Mouse (Mus musculus): ENCODE results near the gene Nhlrc2. TPM values are rescaled to one million over a fixed set of nuclear protein-coding genes. Genes with fewer than 3 reads are reported as not detected.

Nhlrc2 gene
- total and polyA plus RNA-seq, 3 experiments, result 9.9 to 18.3 (median 12.6) TPM

DNA sequence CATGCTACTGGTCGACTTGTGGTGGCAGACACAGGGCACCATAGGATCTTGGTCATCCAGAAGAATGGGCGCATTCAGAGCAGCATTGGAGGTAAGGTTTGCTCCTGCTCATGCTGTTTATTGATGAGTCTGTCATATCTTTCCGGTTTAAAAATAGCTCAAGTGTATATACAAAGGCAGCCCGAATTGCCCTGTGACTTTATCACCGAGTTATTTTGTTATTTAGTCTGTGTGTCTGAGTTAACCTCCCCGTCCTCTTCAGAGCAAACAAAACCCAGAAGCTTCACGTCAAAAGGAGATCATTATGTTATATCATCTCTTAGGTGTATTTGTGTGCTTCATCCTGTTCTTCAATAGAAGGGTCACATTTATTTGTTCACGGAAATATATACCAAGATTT lies 22.7 kb downstream of the Nhlrc2 start:
- TF ChIP-seq CHD2 (IDR thresholded peaks at IDR 0.05; ENCODE audit: low read length) (no peak), POLR2A (IDR thresholded peaks at IDR 0.05; ENCODE audit: low read depth, low read length) (no peak), NRF1 (IDR thresholded peaks at IDR 0.05; ENCODE audit: low read depth, low read length) (no peak), ZC3H11A (IDR thresholded peaks at IDR 0.05; ENCODE audit: low read depth, low read length) (no peak), MEF2A (IDR thresholded peaks at IDR 0.05; ENCODE audit: borderline replicate concordance, low read depth, low read length) (no peak), PAX5 (IDR thresholded peaks at IDR 0.05; ENCODE audit: low read length) (no peak), TBP (conservative IDR thresholded peaks at IDR 0.05; ENCODE audit: low read depth, low read length) (no peak), UBTF (IDR thresholded peaks at IDR 0.05; ENCODE audit: low read depth, low read length) (no peak), MAZ (IDR thresholded peaks at IDR 0.05; ENCODE audit: low read depth, low read length) (no peak), MAX (IDR thresholded peaks at IDR 0.05; ENCODE audit: low read length) (no peak), MXI1 (IDR thresholded peaks at IDR 0.05; ENCODE audit: low read depth, low read length) (no peak), NELFE (IDR thresholded peaks at IDR 0.05; ENCODE audit: low read depth, low read length) (no peak), ELF1 (IDR thresholded peaks at IDR 0.05; ENCODE audit: low read depth, low read length) (no peak), GABPA (IDR thresholded peaks at IDR 0.05; ENCODE audit: insufficient replicate concordance, low read depth, low read length) (no peak), ZNF384 (IDR thresholded peaks at IDR 0.05; ENCODE audit: low read depth, low read length) (no peak), ETS1 (conservative IDR thresholded peaks at IDR 0.05; ENCODE audit: low read depth, low read length) (no peak), CHD1 (IDR thresholded peaks at IDR 0.05; ENCODE audit: low read depth, low read length) (no peak), MAFK (IDR thresholded peaks at IDR 0.05; ENCODE audit: insufficient replicate concordance, low read length) (no peak), KAT2A (IDR thresholded peaks at IDR 0.05; ENCODE audit: insufficient replicate concordance, low read length) (no peak)

DNA sequence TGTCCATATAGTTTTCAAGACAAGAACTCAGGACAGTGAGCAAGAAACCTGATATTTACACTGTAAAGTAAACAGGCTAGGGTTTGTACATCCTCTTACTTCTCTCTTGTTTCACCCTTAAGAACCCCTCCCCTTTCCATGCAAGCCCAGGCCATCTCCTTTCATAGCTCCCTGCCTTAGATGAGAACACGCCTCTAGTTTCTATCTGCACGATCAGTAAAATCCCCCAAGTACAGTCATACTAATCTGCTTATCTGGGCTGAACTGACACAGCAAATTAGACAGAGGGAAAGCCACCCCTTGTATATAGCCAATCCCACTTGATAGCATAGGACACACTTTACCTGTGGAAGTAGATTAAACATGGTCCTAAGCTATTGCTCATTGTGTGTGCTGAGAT lies 23.2 kb downstream of the Nhlrc2 start:
- in situ Hi-C loops (cut with MboI; ENCODE audit: low pct_ligation_motif_present, low pct_unique_long_range_greater_than_20kb, low sequenced_read_pairs), result no loop called here
- no peak overlapping the region for H3K4me3 ChIP-seq (replicated peaks in 1 of 3; ENCODE audit: low read depth in 2 of 3, low read length in 2 of 3, poor library complexity in 1 of 3)
- no peak overlapping the region for H3K4me2 ChIP-seq (ENCODE audit: insufficient read depth, low read depth, poor library complexity, severe bottlenecking)
- no peaks in the 10 kb centered on the region for H3K9me3 ChIP-seq (replicated peaks; ENCODE audit: low read length)
- peaks cover 21 to 63% of the 10 kb centered on the region in 2 experiments for H3K36me3 ChIP-seq (replicated peaks in 1 of 2; ENCODE audit: control insufficient read depth in 1 of 2, insufficient read depth in 1 of 2, low read length in 1 of 2)
- no peaks in the 10 kb centered on the region for H3K4me1 ChIP-seq (ENCODE audit: control insufficient read depth in 1 of 2, insufficient read depth in 2 of 2)
- no peak overlapping the region for H3K27ac ChIP-seq (ENCODE audit: insufficient read depth, low read depth)
- dilution Hi-C loops (cut with MboI; ENCODE audit: extremely low pct_ligation_motif_present, extremely low pct_unique_long_range_greater_than_20kb, low sequenced_read_pairs), result no loop called here
- TF ChIP-seq TBP (conservative IDR thresholded peaks at IDR 0.05; ENCODE audit: low read depth, low read length), result no peak
- no peak for TF ChIP-seq CTCF (conservative IDR thresholded peaks at IDR 0.05 in 1 of 2, IDR thresholded peaks at IDR 0.05 in 1 of 2; ENCODE audit: low read depth in 2 of 2, low read length in 2 of 2)
- no peak for TF ChIP-seq EP300 (IDR thresholded peaks at IDR 0.05; ENCODE audit: low read length)
- TF ChIP-seq GABPA (IDR thresholded peaks at IDR 0.05; ENCODE audit: insufficient replicate concordance, low read depth, low read length), result no peak
- no peak for TF ChIP-seq BHLHE40 (IDR thresholded peaks at IDR 0.05; ENCODE audit: low read depth, low read length)
- no peak for TF ChIP-seq SIN3A (IDR thresholded peaks at IDR 0.05; ENCODE audit: low read length)
- TF ChIP-seq HCFC1 (IDR thresholded peaks at IDR 0.05; ENCODE audit: low read depth, low read length), result no peak
- TF ChIP-seq ZKSCAN1 (IDR thresholded peaks at IDR 0.05; ENCODE audit: borderline replicate concordance, low read depth, low read length), result no peak
- H3K27me3 ChIP-seq (replicated peaks), result no peaks in the 10 kb centered on the region
- peaks cover 9% of the 10 kb centered on the region for H3K79me2 ChIP-seq (replicated peaks; ENCODE audit: control insufficient read depth, extremely low read depth, insufficient read depth, poor library complexity, severe bottlenecking)
- no peak for DNase-seq (ENCODE audit: extremely low read depth)
- H3K9ac ChIP-seq (ENCODE audit: insufficient read depth, low read depth), result no peak overlapping the region

More for the DNA sequence above, 22.7 kb downstream of the Nhlrc2 start:
- DNase-seq (ENCODE audit: extremely low read depth), result no peak
- no peak overlapping the region for H3K4me2 ChIP-seq (ENCODE audit: insufficient read depth, low read depth, poor library complexity, severe bottlenecking)
- H3K27ac ChIP-seq (ENCODE audit: insufficient read depth, low read depth), result no peak overlapping the region
- H3K9me3 ChIP-seq (replicated peaks; ENCODE audit: low read length), result no peaks in the 10 kb centered on the region
- dilution Hi-C loops (cut with MboI; ENCODE audit: extremely low pct_ligation_motif_present, extremely low pct_unique_long_range_greater_than_20kb, low sequenced_read_pairs), result no loop called here
- in situ Hi-C loops (cut with MboI; ENCODE audit: low pct_ligation_motif_present, low pct_unique_long_range_greater_than_20kb, low sequenced_read_pairs), result no loop called here
- H3K79me2 ChIP-seq (replicated peaks; ENCODE audit: control insufficient read depth, extremely low read depth, insufficient read depth, poor library complexity, severe bottlenecking), result peaks cover 9% of the 10 kb centered on the region
- H3K27me3 ChIP-seq (replicated peaks), result no peaks in the 10 kb centered on the region
- H3K4me1 ChIP-seq (ENCODE audit: control insufficient read depth in 1 of 2, insufficient read depth in 2 of 2), result peaks cover 0 to 4% of the 10 kb centered on the region in 2 experiments; a peak in 1 of 4 replicates
- no peak overlapping the region for H3K9ac ChIP-seq (ENCODE audit: insufficient read depth, low read depth)
- peaks cover 19 to 61% of the 10 kb centered on the region in 2 experiments for H3K36me3 ChIP-seq (replicated peaks in 1 of 2; ENCODE audit: control insufficient read depth in 1 of 2, insufficient read depth in 1 of 2, low read length in 1 of 2)
- no peak overlapping the region for H3K4me3 ChIP-seq (replicated peaks in 1 of 3; ENCODE audit: low read depth in 2 of 3, low read length in 2 of 3, poor library complexity in 1 of 3)
